Mouse (Mus musculus): ENCODE results near the gene Slamf9. TPM values are rescaled to one million over a fixed set of nuclear protein-coding genes. Genes with fewer than 3 reads are reported as not detected.

Gene Slamf9
- total RNA-seq, 2 experiments from 2014 or later: 1.3 TPM

- no peak for DNase-seq (ENCODE audit: low spot score)
- intact Hi-C loops (cut with DNase I): loop anchor here (5.0 kb wide), 1 partner anchor 146 kb away; the partner anchor contains the start of gene Dusp23
These were observed 11.1 kb downstream of the Slamf9 start for GRCm38 (mm10) chr1:172486236-172486635.

DNA sequence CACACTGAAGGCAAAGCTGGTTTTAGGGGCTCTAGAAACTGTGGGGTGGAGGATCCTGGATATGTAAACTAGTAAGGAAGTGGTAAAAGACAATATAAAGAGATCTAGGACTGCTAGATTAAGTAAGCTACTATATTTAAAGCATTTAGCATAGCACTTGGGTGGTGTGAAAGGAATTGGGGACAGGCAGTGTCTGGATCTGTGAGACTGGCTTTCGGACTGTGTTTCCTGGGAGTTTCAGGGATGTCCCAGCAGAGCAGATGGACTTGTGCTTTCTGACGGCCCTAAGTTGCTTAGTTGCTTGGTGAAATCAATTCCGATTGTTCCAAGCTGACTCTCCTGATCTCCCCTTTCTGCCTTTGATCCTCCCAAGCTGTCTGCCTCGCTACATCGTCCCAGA lies 11.5 kb downstream of the Slamf9 start:
- intact Hi-C loops (cut with DNase I): loop anchor here (5.0 kb wide), 1 partner anchor 146 kb away; the partner anchor contains the start of gene Dusp23

DNA sequence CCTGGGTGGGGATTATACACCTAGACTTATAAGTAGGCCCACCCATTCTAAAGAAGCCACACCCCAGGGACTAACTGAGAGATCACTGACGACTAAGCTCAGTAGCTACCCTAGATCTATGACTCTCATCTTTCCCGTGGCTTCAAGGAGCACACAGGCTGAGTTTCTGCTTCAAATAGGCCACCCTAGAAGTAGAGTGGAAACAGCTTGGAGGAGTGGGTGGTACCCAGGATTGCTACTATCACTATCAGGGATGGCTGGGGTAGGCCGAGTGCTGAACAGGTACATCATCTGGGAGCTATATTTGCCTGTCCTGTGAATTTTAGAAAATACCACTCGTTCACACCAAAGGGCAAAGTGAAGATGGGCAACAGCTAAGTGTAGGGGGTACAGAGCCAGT lies 12.7 kb downstream of the Slamf9 start:
- intact Hi-C loops (cut with DNase I): loop anchor here (5.0 kb wide), 1 partner anchor 144 kb away; the partner anchor contains the start of gene Dusp23
- no peak for DNase-seq (ENCODE audit: low spot score)

More for the DNA sequence above, 11.5 kb downstream of the Slamf9 start:
- DNase-seq (ENCODE audit: low spot score): no peak

GRCm38 (mm10) chr1:172488831-172489230 lies 13.7 kb downstream of the Slamf9 start:
- intact Hi-C loops (cut with DNase I): loop anchor here (5.0 kb wide), 1 partner anchor 143 kb away; the partner anchor contains the start of gene Dusp23
- DNase-seq (ENCODE audit: low spot score): no peak

GRCm38 (mm10) chr1:172489585-172490250 lies 14.6 kb downstream of the Slamf9 start:
- intact Hi-C loops (cut with DNase I): loop anchor here (1.0 to 5.0 kb wide), 3 partner anchors 38 to 143 kb away; partner anchors contain the start of gene Dusp23
- no peak for DNase-seq (ENCODE audit: low spot score)

DNA sequence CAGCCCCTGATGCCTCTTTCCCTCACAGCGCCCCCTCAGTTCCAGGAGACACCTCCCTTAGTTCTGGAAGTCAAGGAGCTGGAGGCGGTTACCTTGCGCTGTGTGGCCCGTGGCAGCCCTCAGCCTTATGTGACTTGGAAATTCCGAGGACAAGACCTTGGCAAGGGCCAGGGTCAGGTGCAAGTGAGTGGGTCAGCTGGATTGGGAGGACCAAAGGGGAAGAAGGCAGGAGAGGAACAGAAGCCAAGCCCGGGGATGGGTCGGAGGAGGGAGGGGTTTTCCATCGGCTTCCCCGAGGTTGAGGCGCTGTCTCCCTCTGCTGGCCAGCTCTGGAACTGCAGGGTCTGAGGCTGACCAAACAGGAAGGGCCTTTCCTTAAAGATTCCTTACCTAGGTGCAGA lies 15.1 kb downstream of the Slamf9 start:
- DNase-seq (ENCODE audit: low spot score): peak; percentile 74
- intact Hi-C loops (cut with DNase I): loop anchor here (1.0 to 5.0 kb wide), 2 partner anchors 37 to 78 kb away; no protein-coding TSS in a partner anchor

- intact Hi-C loops (cut with DNase I): loop anchor here (5.0 kb wide), 1 partner anchor 35 kb away; no protein-coding TSS in a partner anchor
- DNase-seq (ENCODE audit: low spot score): no peak
These were observed 16.9 kb downstream of the Slamf9 start for GRCm38 (mm10) chr1:172492047-172492446.

- no peak for DNase-seq (ENCODE audit: low spot score)
- intact Hi-C loops (cut with DNase I): loop anchor here (5.0 kb wide), 1 partner anchor 34 kb away; no protein-coding TSS in a partner anchor
These were observed 18.4 kb downstream of the Slamf9 start for GRCm38 (mm10) chr1:172493516-172493915.

GRCm38 (mm10) chr1:172496030-172496429 lies 20.9 kb downstream of the Slamf9 start:
- DNase-seq (ENCODE audit: low spot score): no peak
- intact Hi-C loops (cut with DNase I): no loop called here

DNA sequence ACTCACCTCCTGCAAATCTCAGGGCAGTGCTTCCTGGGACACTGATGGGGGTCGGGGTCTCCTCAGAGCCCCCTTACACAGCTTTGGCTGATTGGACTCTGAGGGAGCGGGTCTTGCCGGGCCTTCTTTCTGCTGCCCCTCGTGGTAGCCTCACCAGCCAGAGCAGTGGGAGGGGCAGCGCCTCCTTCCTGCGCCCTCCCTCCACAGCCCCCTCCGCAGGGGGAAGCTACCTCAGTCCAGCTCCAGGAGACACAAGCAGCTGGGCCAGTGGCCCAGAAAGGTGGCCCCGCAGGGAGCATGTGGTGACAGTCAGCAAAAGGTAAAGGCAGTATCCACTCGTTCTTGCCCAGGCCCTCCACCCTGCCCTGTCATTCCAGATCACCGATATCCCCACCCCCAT lies 22.3 kb downstream of the Slamf9 start:
- DNase-seq (ENCODE audit: low spot score): no peak
- intact Hi-C loops (cut with DNase I): no loop called here

- intact Hi-C loops (cut with DNase I): no loop called here
- DNase-seq (ENCODE audit: low spot score): peak; percentile 90
These were observed 24.7 kb downstream of the Slamf9 start, which contains the start of gene Tagln2 for GRCm38 (mm10) chr1:172499765-172500441. TSS of gene Tagln2 (plus strand) at chr1:172500047.

GRCm38 (mm10) chr1:172500451-172501370 lies 25.6 kb downstream of the Slamf9 start:
- intact Hi-C loops (cut with DNase I): loop anchor here (1.0 kb wide), 1 partner anchor 21 kb away; no protein-coding TSS in a partner anchor
- DNase-seq (ENCODE audit: low spot score): peak; percentile 55

DNA sequence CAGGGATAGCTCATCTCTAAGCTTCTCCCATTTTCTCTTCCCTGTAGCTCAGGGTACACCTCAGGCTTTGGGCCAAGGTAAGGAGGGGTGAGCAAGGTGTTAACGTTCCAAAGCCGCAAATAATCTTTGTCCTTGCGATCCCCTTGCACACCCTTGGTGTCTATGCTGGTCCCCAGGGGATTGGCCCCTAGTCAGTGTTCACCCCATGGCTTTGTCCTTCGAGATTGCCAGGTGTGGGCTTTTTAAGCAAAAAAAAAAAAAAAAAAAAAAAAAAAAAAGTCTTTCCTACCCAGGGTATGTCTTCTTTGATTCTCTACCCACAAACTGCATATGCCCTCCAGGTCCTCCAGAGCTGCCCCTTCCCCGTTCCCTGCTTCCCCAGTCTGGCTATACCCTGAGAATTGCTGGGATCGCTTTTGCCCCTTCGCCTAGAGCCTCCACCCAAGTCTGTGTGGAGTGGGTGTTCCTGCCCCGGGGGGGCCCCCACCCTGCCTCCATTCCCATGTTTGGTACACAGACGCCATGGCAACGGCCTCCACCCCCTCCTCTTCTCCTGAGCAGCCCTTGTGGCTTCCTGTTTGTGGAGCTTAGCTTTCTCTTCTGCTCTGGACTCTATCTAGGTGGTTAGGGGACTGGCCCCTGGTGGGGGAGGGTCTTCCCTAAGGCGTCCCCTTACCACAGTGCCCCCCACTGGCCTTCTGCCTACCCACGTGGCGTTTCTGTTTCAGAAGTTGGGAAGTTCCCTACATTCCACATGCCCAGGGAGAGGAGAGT lies 26.4 kb downstream of the Slamf9 start:
- DNase-seq (ENCODE audit: low spot score): peak; percentile 84
- intact Hi-C loops (cut with DNase I): loop anchor here (1.0 kb wide), 1 partner anchor 20 kb away; no protein-coding TSS in a partner anchor

GRCm38 (mm10) chr1:172502145-172503110 lies 27.3 kb downstream of the Slamf9 start:
- no peak for DNase-seq (ENCODE audit: low spot score)
- intact Hi-C loops (cut with DNase I): no loop called here

DNA sequence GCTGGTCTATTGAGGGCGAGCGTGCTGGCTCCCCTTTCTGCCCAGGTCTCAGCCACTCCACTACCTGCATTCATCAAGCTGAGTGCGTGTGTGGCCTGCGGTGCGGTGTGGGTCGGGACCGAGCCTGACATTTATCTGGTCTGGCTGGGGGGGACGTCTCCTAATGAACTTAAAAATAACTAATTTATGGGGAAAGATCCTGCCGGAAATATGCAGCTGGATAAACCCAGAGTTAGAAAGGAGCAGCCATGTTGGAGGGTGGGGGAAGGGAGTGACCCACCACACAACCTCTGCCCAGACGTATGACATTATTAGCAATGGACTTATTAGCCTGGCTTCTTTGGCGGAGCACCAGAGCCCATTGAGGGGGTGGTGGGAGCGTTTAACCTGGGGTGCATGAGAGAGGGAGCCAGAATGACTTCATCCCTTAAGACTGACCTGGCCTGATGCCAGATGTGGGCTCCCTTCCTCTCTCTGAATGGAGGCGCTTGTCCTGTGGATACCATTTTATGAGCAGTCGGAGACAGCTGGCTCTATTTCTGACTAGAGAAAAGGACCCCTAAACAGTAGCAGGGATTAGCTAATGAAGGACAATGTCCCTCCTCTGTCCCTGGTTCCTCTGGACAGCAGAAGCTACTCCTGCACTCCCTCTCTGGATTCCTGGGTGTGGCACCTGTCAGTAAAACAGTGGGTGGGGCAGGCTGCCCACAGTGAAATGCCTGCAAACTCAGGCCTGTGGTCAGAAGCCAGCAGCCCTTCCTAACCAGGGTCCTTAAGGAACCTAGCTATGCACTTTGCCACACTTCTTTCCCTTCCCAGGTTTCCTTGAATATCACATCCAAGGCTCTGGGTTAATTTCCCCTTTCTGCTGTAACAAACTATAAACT lies 28.2 kb downstream of the Slamf9 start:
- intact Hi-C loops (cut with DNase I): no loop called here
- peak; percentile 29 for DNase-seq (ENCODE audit: low spot score)

- no peak for DNase-seq (ENCODE audit: low spot score)
- intact Hi-C loops (cut with DNase I): no loop called here
These were observed 29.6 kb downstream of the Slamf9 start for GRCm38 (mm10) chr1:172504756-172505155.

DNA sequence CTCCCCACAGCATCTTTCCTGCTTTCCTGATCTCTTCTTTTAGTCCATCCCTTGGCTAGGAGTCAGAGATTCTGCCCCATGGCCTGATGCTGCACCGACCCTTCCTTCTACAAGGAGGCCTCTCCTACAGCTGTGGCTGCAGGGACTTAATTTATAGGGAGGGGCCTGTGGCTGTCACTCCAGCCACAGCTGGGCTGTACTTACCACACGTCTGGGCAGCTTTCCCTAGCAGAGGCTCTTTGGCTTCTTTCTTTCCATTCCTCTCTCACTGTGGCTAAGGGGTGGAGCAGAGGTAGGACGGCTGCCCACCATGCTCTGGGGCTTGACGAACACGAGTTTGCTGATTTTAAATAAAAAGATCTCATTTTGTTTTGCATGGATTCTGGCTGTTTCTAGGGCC lies 31.8 kb downstream of the Slamf9 start:
- intact Hi-C loops (cut with DNase I): no loop called here
- DNase-seq (ENCODE audit: low spot score): no peak

Data from heart, postnatal 25 days (tissue).